Mouse (Mus musculus) thymus, adult 18-20 months (tissue): Measurements from ENCODE around the gene Slfn9.
"Not testable (repeated sequence)": the region's sequence is repeated elsewhere in the genome, so short reads cannot be mapped to it uniquely, and the experiment has no call there.

Source experiments
- DNase-seq, 2 experiments: peaks; one replicate each; pipeline ENCODE4 v3.0.0; 2022; ENCODE audit warnings: mixed read lengths in 2 of 2

Slfn9 gene

DNA sequence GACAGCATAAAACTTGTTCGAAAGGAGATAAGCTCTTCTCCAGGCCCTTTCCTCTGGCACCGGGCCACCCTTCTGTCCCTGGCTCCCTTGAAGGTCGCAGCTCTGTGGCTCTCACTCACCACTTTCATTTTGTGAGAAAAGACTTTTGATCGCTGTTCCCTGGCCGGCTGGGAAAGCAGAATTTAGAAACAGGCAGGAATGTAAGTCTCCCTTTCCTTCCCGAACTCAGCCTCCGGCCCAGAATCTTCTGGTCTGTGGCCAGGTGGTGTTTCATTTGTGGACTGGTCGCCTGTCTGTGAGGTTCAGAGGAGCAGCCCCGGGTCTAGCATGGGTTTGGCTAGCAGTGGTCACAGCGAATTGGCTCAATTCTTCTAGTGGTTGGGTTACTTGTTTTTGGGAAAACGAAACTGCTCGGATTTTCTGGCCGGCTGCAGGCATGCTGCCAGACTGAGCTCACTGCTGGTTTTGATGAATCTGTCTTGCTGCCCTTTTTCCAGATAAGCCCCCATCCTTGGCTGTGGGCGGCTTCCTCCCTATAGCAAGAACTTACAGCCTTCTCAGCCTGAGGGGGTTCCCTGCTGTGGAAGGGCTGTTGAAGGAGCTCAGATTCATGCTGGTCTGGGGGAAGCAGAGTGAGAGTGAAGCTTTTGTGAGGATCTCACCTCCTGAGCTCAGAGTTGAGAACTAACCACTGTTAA is at the start of gene Slfn9:
Gene Slfn9 (minus strand): TSS at position 362 of the 698 bp plus-strand sequence.
- DNase-seq = no peak

GRCm38 (mm10) chr11:83041000-83041399 is 49.4 kb upstream of the Slfn9 start:
- DNase-seq = no peak

DNA sequence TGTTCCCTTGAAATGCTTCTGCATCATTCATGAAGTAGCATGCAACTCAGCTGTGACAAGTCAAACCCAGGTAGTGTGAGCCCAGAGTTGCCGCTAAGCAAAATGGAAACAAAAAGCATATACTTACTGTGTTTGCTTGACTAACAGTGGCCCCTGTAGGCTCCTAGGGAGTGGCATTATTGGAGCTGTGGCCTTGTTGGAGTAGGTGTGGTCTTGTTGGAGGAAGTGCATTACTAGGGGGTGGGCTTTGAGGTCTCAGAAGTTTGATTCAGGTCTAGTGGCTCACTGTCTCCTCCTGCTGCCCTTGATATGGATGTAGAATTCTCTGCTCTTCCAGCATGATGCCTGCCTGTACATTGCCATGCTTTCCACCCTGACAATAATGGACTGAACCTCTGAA is 48.7 kb upstream of the Slfn9 start:
- peak; percentile 39 to 69 for DNase-seq

DNA sequence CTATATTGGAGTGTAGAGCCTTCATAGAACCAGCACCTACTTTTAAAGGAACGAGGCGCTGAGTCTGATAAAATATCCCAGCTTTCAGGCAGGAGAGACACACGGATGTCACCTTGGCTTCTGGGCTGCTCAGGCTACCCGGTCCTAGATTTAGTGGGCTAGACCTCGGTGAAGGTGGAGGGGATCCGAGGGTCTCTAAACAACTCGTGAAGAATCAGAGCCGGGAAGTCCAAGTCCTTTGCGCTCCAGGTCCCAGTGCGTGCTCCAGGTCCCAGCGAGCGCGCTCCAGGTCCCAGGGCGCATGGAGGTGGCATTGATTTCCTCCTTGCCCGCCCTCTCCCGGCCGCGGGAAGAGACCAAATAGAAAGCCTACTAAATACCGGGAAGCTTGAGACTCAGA is 48.2 kb upstream of the Slfn9 start:
- no peak for DNase-seq

GRCm38 (mm10) chr11:83039156-83039555 is 47.5 kb upstream of the Slfn9 start:
- DNase-seq = no peak

- DNase-seq = not testable (repeated sequence)
Measured at GRCm38 (mm10) chr11:83038686-83039085, 47.1 kb upstream of the Slfn9 start.

- DNase-seq = peak; percentile 13 to 37
Measured at GRCm38 (mm10) chr11:83020621-83021020, 29.0 kb upstream of the Slfn9 start, which contains the start of gene Slfn8. Gene Slfn8, minus strand, starts transcription at chr11:83020810.

- DNase-seq = not testable (repeated sequence)
Measured at GRCm38 (mm10) chr11:83019561-83020519, 28.2 kb upstream of the Slfn9 start.

- DNase-seq = no peak
Measured at GRCm38 (mm10) chr11:83016093-83016492, 24.5 kb upstream of the Slfn9 start.

DNA sequence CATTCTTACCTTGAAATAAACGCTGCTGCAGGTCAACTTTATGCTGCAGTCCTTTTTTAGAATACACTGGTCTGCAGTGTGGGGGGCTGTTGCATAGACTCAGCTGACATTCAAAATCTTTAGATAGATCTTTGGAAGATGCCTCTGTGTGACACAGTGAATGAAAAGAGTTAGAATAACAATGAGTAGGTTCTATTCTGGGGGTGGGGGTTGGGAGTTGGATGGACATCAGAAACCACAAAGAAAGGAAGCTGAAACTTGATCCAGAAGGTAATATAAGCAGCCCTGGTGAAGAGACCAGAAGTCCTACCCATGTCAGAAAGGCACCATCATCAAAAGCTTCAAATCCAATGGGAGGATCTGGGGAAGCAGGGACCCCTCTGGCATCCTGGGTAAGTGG is 21.7 kb upstream of the Slfn9 start:
- DNase-seq = no peak

GRCm38 (mm10) chr11:82990612-82991385 is 831 bp downstream of the Slfn9 start:
- not testable (repeated sequence) for DNase-seq

- no peak for DNase-seq
Measured at GRCm38 (mm10) chr11:82989357-82989756, 2.3 kb downstream of the Slfn9 start.

- no peak for DNase-seq
Measured at GRCm38 (mm10) chr11:82987621-82988020, 4.0 kb downstream of the Slfn9 start.

DNA sequence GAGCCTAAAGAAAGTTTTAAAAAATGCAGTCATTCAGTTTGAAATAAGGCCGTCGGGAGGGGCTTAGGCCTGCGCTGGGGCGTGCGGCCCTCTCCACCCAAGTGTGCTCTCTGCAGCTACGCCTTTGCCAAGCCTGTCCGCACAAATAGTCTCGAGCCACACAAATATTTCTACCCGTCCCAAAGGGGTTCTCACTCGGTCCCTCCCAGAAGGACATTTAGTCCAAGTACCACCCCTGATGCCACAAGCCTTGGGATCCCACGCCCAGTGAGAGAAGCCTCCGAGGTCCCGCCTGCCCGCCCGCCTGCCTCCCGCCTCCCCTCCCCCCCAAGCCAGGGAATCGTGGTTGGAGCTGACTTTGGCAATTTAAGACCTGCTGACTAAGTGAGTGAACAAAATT is 8.4 kb downstream of the Slfn9 start:
- DNase-seq = no peak

GRCm38 (mm10) chr11:82982409-82982808 is 9.2 kb downstream of the Slfn9 start:
- not testable (repeated sequence) for DNase-seq

DNA sequence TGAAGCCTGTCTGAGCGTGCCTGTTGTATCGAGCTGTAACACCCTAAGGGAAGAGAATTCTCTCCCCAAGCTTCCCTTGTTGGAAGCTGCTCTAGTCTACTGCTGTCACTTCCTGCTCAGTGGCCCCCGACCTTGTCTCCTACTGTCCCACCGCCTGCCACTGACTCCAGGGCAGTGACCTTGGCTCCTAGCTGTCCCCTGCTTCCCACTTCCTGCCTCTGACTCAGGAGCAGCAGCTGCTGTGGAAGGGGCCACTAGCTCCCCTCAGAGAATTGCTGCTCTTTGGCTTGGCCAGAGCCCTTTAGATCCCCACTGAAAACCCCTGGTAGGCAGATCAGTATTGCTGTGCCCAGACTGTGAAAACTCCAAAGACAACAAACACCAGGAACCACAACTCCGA is 17.7 kb downstream of the Slfn9 start:
- DNase-seq = no peak

GRCm38 (mm10) chr11:82971590-82971974 is 20.0 kb downstream of the Slfn9 start:
- no peak for DNase-seq

- DNase-seq = no peak
Measured at GRCm38 (mm10) chr11:82970712-82971589, 20.7 kb downstream of the Slfn9 start.

- DNase-seq = no peak
Measured at GRCm38 (mm10) chr11:82962215-82962614, 29.4 kb downstream of the Slfn9 start.

DNA sequence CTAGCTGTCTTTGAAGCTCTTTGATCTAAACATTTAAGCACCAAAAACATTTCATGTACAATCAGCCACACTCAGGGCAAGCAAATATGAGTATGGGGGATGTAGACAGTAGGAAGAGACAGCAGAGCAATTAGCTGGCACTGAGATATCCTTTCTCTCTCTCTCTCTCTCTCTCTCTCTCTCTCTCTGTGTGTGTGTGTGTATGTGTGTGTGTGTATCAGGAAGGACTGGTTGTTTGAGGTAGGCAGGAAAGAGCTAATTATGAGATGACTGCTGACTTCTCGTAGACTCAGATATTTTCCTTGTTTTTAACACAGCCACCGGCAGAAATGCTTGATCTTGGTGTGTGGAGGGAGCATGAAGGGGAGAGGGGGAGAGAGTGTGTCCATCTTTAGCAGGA is 29.9 kb downstream of the Slfn9 start:
- no peak for DNase-seq

DNA sequence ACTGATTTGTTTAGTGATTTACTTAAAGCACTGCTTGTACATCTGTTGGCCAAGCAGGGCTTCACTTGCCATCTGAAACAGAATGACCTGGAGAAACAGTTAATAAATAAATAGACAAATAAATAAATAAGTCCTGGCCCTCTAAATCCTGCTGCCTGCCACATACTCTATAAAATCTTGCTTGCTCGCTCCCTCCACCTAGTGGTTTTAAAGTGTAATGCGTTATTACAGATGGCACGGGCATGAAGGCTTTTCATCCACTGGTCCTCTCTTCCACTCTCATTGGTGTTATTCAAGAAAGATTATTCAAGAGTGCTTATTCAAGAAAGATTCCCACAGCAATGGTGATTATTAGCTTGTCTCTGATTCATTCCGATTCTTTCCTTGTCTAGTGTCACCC is 32.0 kb downstream of the Slfn9 start:
- DNase-seq = no peak

DNA sequence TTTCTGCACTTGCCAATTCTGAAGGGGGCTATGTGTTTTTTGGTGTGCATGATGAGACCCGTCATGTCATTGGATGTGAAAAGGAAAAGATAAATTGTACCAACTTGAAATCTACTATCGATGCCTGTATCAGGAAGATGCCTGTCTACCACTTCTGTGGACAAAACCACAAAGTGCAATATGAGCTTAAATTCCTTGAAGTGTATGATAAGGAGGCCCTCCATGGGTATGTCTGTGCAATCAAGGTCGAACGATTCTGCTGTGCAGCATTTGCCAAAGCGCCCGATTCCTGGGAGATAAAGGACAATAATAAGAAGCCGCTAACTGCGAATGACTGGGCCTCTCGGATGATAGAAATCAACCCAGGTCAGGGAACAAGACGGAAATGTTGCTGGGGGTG is 34.7 kb downstream of the Slfn9 start:
- no peak for DNase-seq
